31 mouse cellular contexts compared by ENCODE assay signal in genomic region chr4:129054757-129055156, GRCm38 (mm10). TPM values are rescaled to one million over a fixed set of nuclear protein-coding genes. Genes with fewer than 3 reads are reported as not detected.
DNase-seq lines count a peak whose midpoint lies in the region; ATAC-seq and TF ChIP-seq lines count a peak whose summit lies in the region.
"Had no signal": no experiment of that assay in that cellular context is flagged by ENCODE, and none has a peak within 500 bp of the region (broad histone marks: within the 10 kb centered on the region; RNA-seq: fewer than 3 reads in every experiment).

No protein-coding gene starts in this region.

- no peak for TF ChIP-seq CTCF in lung, adult 2 months (IDR thresholded peaks at IDR 0.05; ENCODE audit: insufficient read depth, low read length)

- H3K4me3 ChIP-seq in lung, adult 2 months (replicated peaks; ENCODE audit: extremely low read depth, low read depth, low read length) = no peak overlapping the region
- H3K4me3 ChIP-seq in lung, embryonic 15.5 days = no peak overlapping the region
- H3K4me3 ChIP-seq: embryonic facial prominence, embryonic 15.5 days; heart, embryonic 12.5 days; hindbrain, embryonic 13.5 days; limb, embryonic 13.5 days; liver, embryonic 12.5 days; midbrain, embryonic 15.5 days; myocyte; neural tube, embryonic 13.5 days had no signal

- no peaks in the 10 kb centered on the region for H3K36me3 ChIP-seq in lung, embryonic 15.5 days
- H3K36me3 ChIP-seq: embryonic facial prominence, embryonic 15.5 days; heart, embryonic 12.5 days; hindbrain, embryonic 13.5 days; limb, embryonic 13.5 days; liver, embryonic 12.5 days; midbrain, embryonic 15.5 days; neural tube, embryonic 13.5 days had no signal

- 0 out of 2 replicates have a peak, but pooled peaks cover under 1% of the 10 kb centered on the region for H3K4me1 ChIP-seq in lung, adult 2 months (ENCODE audit: control insufficient read depth, insufficient read depth, low read length)
- peaks cover 10% of the 10 kb centered on the region for H3K4me1 ChIP-seq in lung, embryonic 15.5 days

- H3K27me3 ChIP-seq in lung, embryonic 15.5 days = peaks cover 18% of the 10 kb centered on the region
- H3K27me3 ChIP-seq: midbrain, embryonic 15.5 days had no signal

- no peak overlapping the region for H3K4me2 ChIP-seq in lung, embryonic 15.5 days
- H3K4me2 ChIP-seq: embryonic facial prominence, embryonic 15.5 days; heart, embryonic 12.5 days; hindbrain, embryonic 13.5 days; limb, embryonic 13.5 days; liver, embryonic 12.5 days; midbrain, embryonic 15.5 days; neural tube, embryonic 13.5 days had no signal

- H3K27ac ChIP-seq in lung, embryonic 15.5 days = peak overlapping the region; percentile 7; the same call in 1 of the 2 replicates
- H3K27ac ChIP-seq: embryonic facial prominence, embryonic 15.5 days; hindbrain, embryonic 13.5 days; kidney, postnatal 0 days; limb, embryonic 13.5 days; liver, embryonic 12.5 days; macrophage; midbrain, embryonic 15.5 days; neural tube, embryonic 13.5 days had no signal

- no peak for ATAC-seq in lung, embryonic 15.5 days (ENCODE audit: borderline replicate concordance, extremely low read depth, low FRiP score, low TSS enrichment)
- ATAC-seq in erythroblast, adult 5-6 weeks (replicated peaks; ENCODE audit: low FRiP score, poor library complexity, severe bottlenecking) = no peak
- ATAC-seq: CD4-positive, CD25-positive, alpha-beta regulatory T cell, adult 4 months; forebrain, postnatal 0 days; liver, embryonic 12.5 days; midbrain, embryonic 15.5 days had no signal

- H3K9me3 ChIP-seq in lung, embryonic 15.5 days = no peaks in the 10 kb centered on the region
- H3K9me3 ChIP-seq: embryonic facial prominence, embryonic 15.5 days; heart, embryonic 12.5 days; hindbrain, embryonic 13.5 days; limb, embryonic 13.5 days; liver, embryonic 12.5 days; midbrain, embryonic 15.5 days; neural tube, embryonic 13.5 days had no signal

- TF ChIP-seq POLR2A in lung, adult 2 months (IDR thresholded peaks at IDR 0.05; ENCODE audit: borderline replicate concordance, extremely low read depth, low read depth, low read length) = no peak

- 61% methylated on average over 12 of the region's 12 CpGs for WGBS in lung, adult 2 months
- 63% methylated on average over 12 of the region's 12 CpGs for WGBS in lung, embryonic 15.5 days

- DNase-seq in lung, adult 18-20 months = peak; percentile 34 to 61
- DNase-seq in lung, adult 2 months = no peak
- DNase-seq in 3T3-L1 (ENCODE audit: low read depth, low spot score) = peak; percentile 17
- peak; percentile 20 to 35 for DNase-seq in lung, postnatal 4 days
- DNase-seq in adrenal gland, postnatal 25 days = no peak
- DNase-seq: adrenal gland, postnatal 14 days; cerebellum, adult 9-10 months; forebrain, postnatal 0 days; gastrocnemius, postnatal 14 days; heart, adult 18-20 months; heart, postnatal 14 days; kidney, adult 11 months; layer of hippocampus, postnatal 36 days; right cerebral cortex, adult 18-20 months; right cerebral cortex, postnatal 4 days had no signal

- no peak overlapping the region for H3K9ac ChIP-seq in lung, embryonic 15.5 days
- H3K9ac ChIP-seq: embryonic facial prominence, embryonic 15.5 days; forebrain, postnatal 0 days; heart, embryonic 12.5 days; hindbrain, embryonic 13.5 days; limb, embryonic 13.5 days; liver, embryonic 12.5 days; midbrain, embryonic 15.5 days; neural tube, embryonic 13.5 days had no signal

RNA-seq across cellular contexts. Expression of gene Rnf19b, which starts 3.3 kb away (rescaled TPM):
- polyA plus RNA-seq in lung, adult 2 months (2012; rRNA removed) = 51.1 and 70.7 TPM in 2 replicates
- polyA plus RNA-seq in lung, embryonic 15.5 days (2015; fragmentation: Nextera tagmentation; extraction: Ambion mirVana) = 7.3 and 7.6 TPM in 2 replicates
- total RNA-seq in erythroblast, adult 5-6 weeks (2015; ENCODE audit: low replicate concordance) = 9.6 and 12.5 TPM in 2 replicates
- total RNA-seq in erythroblast, adult 5-6 weeks (2017; ENCODE audit: low replicate concordance) = 19.2 and 30.5 TPM in 2 replicates
- 20.5 and 29.8 TPM in 2 replicates for total RNA-seq in adrenal gland, postnatal 25 days (2021)

RNA-seq across cellular contexts. Expression of gene Tmem54, which starts 50.6 kb away (rescaled TPM):
- 5.8 and 39.0 TPM in 2 replicates for polyA plus RNA-seq in lung, adult 2 months (2012; rRNA removed)
- 16.7 and 18.8 TPM in 2 replicates for polyA plus RNA-seq in lung, embryonic 15.5 days (2015; fragmentation: Nextera tagmentation; extraction: Ambion mirVana)
- not detected in 2 replicates for total RNA-seq in erythroblast, adult 5-6 weeks (2015; ENCODE audit: low replicate concordance)
- not detected in 2 replicates for total RNA-seq in erythroblast, adult 5-6 weeks (2017; ENCODE audit: low replicate concordance)
- total RNA-seq in adrenal gland, postnatal 25 days (2021) = not detected in 2 replicates
- total RNA-seq: adrenal gland, postnatal 14 days; common myeloid progenitor, adult 5-6 weeks; forebrain, postnatal 0 days; gastrocnemius, postnatal 14 days; heart, adult 18-20 months; heart, postnatal 14 days; layer of hippocampus, adult 8-10 months; layer of hippocampus, postnatal 36 days; left cerebral cortex, postnatal 25 days had no signal
- polyA plus RNA-seq: CD4-positive, CD25-positive, alpha-beta regulatory T cell, adult 4 months; forebrain, postnatal 0 days; hindbrain, embryonic 13.5 days; macrophage; midbrain, embryonic 15.5 days; neural tube, embryonic 13.5 days had no signal

Comparison
In these comparisons a context has a peak if more than half of its experiments do, and no peak if none do; other contexts are left out.
1. DNase-seq: peak in lung, adult 18-20 months (2 of 2), 3T3-L1 (single experiment) and lung, postnatal 4 days (2 of 2); none in lung, adult 2 months (single experiment) and adrenal gland, postnatal 25 days (single experiment).